Mouse (Mus musculus) stomach, postnatal 0 days (tissue): ENCODE measurements around the gene Naaa.

Experiments
- CTCF ChIP-seq: IDR thresholded peaks from 2 replicates; pipeline ENCODE4 v1.5.1; 2016; ENCODE audit warnings: antibody characterized with exemption, low read depth, mild to moderate bottlenecking, moderate library complexity
- EP300 ChIP-seq: optimal IDR thresholded peaks from 2 replicates; pipeline ENCODE3; 2016; ENCODE audit warnings: antibody characterized with exemption

GRCm38 (mm10) chr5:92212231-92212630 lies 65.7 kb downstream of the Naaa start:
- TF ChIP-seq EP300 (no peak), CTCF (no peak)
